Mouse (Mus musculus) myocyte (in vitro differentiated cells): ENCODE measurements around the gene Serpinb1a. TPM values are rescaled to one million over a fixed set of nuclear protein-coding genes. Genes with fewer than 3 reads are reported as not detected.

Source experiments
- H3K27me3 ChIP-seq: one replicate; pipeline ENCODE4 v1.6.1; 2011; ENCODE audit not compliant: control insufficient read depth, insufficient read depth, insufficient read length
- H3K36me3 ChIP-seq: one replicate; pipeline ENCODE4 v1.6.1; 2011; ENCODE audit not compliant: control insufficient read depth, insufficient read depth
- H3K4me2 ChIP-seq: one replicate; pipeline ENCODE4 v1.6.1; 2011; ENCODE audit warnings: low read depth, control low read depth
- H3K4me3 ChIP-seq: one replicate; pipeline ENCODE4 v1.5.1; 2011; ENCODE audit warnings: mild to moderate bottlenecking, control low read depth, moderate library complexity
- H3K79me2 ChIP-seq: one replicate; pipeline ENCODE4 v1.6.1; 2011; ENCODE audit not compliant: control insufficient read depth, insufficient read depth
- H3ac ChIP-seq: one replicate; pipeline ENCODE4 v1.6.1; 2011; ENCODE audit not compliant: control insufficient read depth, insufficient read length
- CEBPB ChIP-seq: IDR thresholded peaks from 2 replicates; pipeline ENCODE4 v1.6.1; 2011; ENCODE audit warnings: mild to moderate bottlenecking, moderate library complexity; ENCODE audit not compliant: poor library complexity, insufficient read depth, severe bottlenecking
- E2F4 ChIP-seq: IDR thresholded peaks from one replicate; pipeline ENCODE4 v1.6.1; 2011; ENCODE audit warnings: mild to moderate bottlenecking, control low read depth, moderate library complexity; ENCODE audit not compliant: insufficient read depth
- MAX ChIP-seq: IDR thresholded peaks from one replicate; pipeline ENCODE4 v1.6.1; 2011; ENCODE audit warnings: low read depth, mild to moderate bottlenecking, control low read depth
- MYOD1 ChIP-seq, 3 experiments: IDR thresholded peaks; one replicate each; pipeline ENCODE4 v1.6.1; 2011; ENCODE audit warnings: control low read depth in 2 of 3, low read depth in 2 of 3, mild to moderate bottlenecking in 2 of 3, moderate library complexity in 1 of 3; ENCODE audit not compliant: insufficient read length in 2 of 3, control insufficient read depth in 1 of 3
- MYOG ChIP-seq, 3 experiments: IDR thresholded peaks; one replicate each; pipeline ENCODE4 v1.6.1; 2011; ENCODE audit warnings: control low read depth in 2 of 3, low read depth in 2 of 3, mild to moderate bottlenecking in 2 of 3; ENCODE audit not compliant: insufficient read length in 2 of 3, control insufficient read depth in 1 of 3, insufficient read depth in 1 of 3
- POLR2A ChIP-seq: IDR thresholded peaks from one replicate; pipeline ENCODE4 v1.6.1; 2011; ENCODE audit warnings: low read depth, mild to moderate bottlenecking, control low read depth, moderate library complexity; ENCODE audit not compliant: insufficient read length
- POLR2AphosphoS2 ChIP-seq: IDR thresholded peaks from one replicate; pipeline ENCODE4 v1.6.1; 2011; ENCODE audit warnings: low read depth, control low read depth; ENCODE audit not compliant: insufficient read length
- REST ChIP-seq: IDR thresholded peaks from one replicate; pipeline ENCODE4 v1.6.1; 2011; ENCODE audit warnings: mild to moderate bottlenecking, control low read depth, moderate library complexity; ENCODE audit not compliant: insufficient read depth, insufficient read length
- SRF ChIP-seq: IDR thresholded peaks from one replicate; pipeline ENCODE4 v1.6.1; 2011; ENCODE audit warnings: low read depth; ENCODE audit not compliant: control insufficient read depth, insufficient read length
- TCF12 ChIP-seq: IDR thresholded peaks from one replicate; pipeline ENCODE4 v1.6.1; 2011; ENCODE audit warnings: mild to moderate bottlenecking, control low read depth; ENCODE audit not compliant: poor library complexity, insufficient read depth, severe bottlenecking
- TCF3 ChIP-seq: IDR thresholded peaks from one replicate; pipeline ENCODE4 v1.6.1; 2011; ENCODE audit warnings: low read depth, control low read depth; ENCODE audit not compliant: insufficient read length
- USF1 ChIP-seq: IDR thresholded peaks from one replicate; pipeline ENCODE4 v1.6.1; 2011; ENCODE audit warnings: low read depth, mild to moderate bottlenecking, control low read depth, moderate library complexity
- polyA plus RNA-seq: library from polyadenylated mRNA; unstranded; fragments of >200 nt; fragmentation: generic; extraction: Trizol; gene quantifications from one replicate; pipeline ENCODE4 v1.2.1, GENCODE M21; 2012; ENCODE audit warnings: missing spikeins

The Serpinb1a gene
- polyA plus RNA-seq, 1 experiment = 85.1 TPM

DNA sequence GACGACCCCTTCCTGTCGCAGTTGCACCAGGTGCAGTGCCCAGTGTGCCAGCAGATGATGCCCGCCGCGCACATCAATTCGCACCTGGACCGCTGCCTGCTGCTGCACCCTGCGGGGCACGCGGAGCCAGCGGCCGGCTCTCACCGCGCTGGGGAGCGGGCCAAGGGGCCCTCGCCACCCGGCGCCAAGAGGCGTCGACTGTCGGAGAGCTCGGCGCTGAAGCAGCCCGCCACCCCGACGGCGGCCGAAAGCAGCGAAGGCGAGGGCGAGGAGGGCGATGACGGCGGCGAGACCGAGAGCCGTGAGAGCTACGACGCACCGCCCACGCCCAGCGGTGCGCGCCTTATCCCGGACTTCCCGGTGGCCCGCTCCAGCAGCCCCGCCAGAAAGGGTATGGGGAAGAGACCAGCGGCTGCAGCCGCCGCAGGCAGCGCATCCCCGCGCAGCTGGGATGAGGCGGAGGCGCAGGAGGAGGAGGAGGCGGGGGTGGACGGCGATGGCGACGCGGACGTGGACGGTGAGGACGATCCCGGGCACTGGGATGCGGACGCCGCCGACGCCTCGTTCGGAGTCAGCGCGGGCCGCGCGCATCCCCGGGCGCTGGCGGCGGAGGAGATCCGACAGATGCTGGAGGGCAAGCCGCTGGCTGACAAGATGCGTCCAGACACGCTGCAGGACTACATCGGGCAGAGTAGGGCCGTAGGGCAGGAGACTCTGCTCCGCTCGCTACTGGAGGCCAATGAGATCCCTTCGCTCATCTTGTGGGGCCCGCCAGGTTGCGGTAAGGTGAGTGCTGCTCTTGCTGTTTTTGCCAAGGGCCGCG, 48.5 kb downstream of the Serpinb1a start, which contains the start of gene D930007J09Rik:
Gene D930007J09Rik (minus strand): TSS at position 591 of the 823 bp plus-strand sequence.
- no peak for TF ChIP-seq POLR2AphosphoS2
- TF ChIP-seq POLR2A = peak; percentile 59
- TF ChIP-seq REST = no peak
- no peak for TF ChIP-seq TCF3
- peak in 1 of 3 experiments; percentile 43 for TF ChIP-seq MYOG (IDR thresholded peaks at IDR 0.05; ENCODE audit: control insufficient read depth in 1 of 3, insufficient read depth in 1 of 3, insufficient read length in 2 of 3, low read depth in 2 of 3)
- TF ChIP-seq CEBPB = no peak
- TF ChIP-seq E2F4 = no peak
- peak in 1 of 3 experiments; percentile 1 for TF ChIP-seq MYOD1 (IDR thresholded peaks at IDR 0.05; ENCODE audit: control insufficient read depth in 1 of 3, insufficient read length in 2 of 3, low read depth in 2 of 3)
- no peak for TF ChIP-seq USF1
- no peak for TF ChIP-seq TCF12
- TF ChIP-seq SRF = no peak
- no peak for TF ChIP-seq MAX
- no peaks in the 10 kb centered on the region for H3K27me3 ChIP-seq
- peaks cover 8% of the 10 kb centered on the region for H3K36me3 ChIP-seq
- H3K4me2 ChIP-seq = peak within 1 kb of the TSS; percentile 99
- H3K4me3 ChIP-seq = peak within 1 kb of the TSS; percentile 39
- peaks cover 43% of the 10 kb centered on the region for H3K79me2 ChIP-seq
- H3ac ChIP-seq = peak within 1 kb of the TSS; percentile 70

DNA sequence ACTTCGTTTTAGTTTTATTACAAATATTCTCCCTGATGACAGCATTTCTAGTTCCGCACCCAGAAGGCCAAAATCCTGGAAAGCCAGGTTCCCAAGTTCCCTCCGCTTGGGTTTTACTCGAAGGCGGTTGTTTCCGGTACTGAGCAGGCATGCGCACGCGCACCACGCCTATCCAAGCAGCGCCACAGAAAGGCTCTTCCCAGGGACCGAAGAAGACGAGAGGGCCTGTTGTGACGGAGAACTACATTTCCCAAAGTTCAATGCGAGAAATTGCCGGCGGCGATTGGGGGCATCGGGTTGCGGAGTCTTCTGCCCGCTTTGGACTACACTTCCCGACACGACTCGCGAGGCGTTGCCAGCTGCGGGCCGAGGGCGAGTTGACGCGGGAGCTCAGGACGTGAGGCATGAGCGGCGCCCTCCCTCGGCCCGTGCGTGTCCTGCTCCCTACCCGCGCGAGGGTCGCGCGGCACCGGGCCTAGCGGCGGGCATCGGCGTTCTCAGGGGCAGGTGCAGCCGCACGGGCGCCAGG, 49.2 kb downstream of the Serpinb1a start, which contains the start of gene Wrnip1:
Gene Wrnip1 (plus strand): TSS at position 346 of the 529 bp plus-strand sequence.
- Histone ChIP-seq H3K36me3 (peaks cover 8% of the 10 kb centered on the region), H3K79me2 (peaks cover 41% of the 10 kb centered on the region), H3ac (peak within 1 kb of the TSS; percentile 70), H3K4me2 (peak within 1 kb of the TSS; percentile 99), H3K4me3 (peak within 1 kb of the TSS; percentile 39), H3K27me3 (no peaks in the 10 kb centered on the region)
- TF ChIP-seq MYOG (IDR thresholded peaks at IDR 0.05; ENCODE audit: control insufficient read depth in 1 of 3, insufficient read depth in 1 of 3, insufficient read length in 2 of 3, low read depth in 2 of 3) = peak; percentile 36 to 80 (median 73)
- TF ChIP-seq TCF12 = no peak
- TF ChIP-seq CEBPB = no peak
- TF ChIP-seq MYOD1 (IDR thresholded peaks at IDR 0.05; ENCODE audit: control insufficient read depth in 1 of 3, insufficient read length in 2 of 3, low read depth in 2 of 3) = peak in 2 of 3 experiments; percentile 60 to 72
- peak; percentile 75 for TF ChIP-seq POLR2AphosphoS2
- no peak for TF ChIP-seq USF1
- TF ChIP-seq TCF3 = peak; percentile 2
- TF ChIP-seq POLR2A = peak; percentile 94

DNA sequence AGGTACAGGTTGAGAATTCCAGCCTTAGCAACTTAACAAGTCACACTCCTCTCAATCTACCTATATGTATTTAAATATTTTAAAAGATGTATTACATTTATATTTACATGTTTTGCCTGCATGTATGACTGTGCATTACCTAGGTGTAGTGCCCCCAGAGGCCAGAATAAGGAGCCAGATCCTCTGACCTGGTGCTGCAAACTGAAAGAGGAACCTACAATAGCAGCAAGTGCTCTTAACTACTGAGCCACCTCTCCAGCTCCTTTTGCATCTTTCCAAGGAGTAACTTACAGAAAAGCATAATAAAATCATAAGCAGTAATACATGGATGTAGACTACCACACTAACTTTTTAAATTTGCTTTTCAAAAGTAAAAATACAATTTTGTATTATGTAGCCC, 50.1 kb downstream of the Serpinb1a start:
- no peaks in the 10 kb centered on the region for H3K36me3 ChIP-seq
- H3K27me3 ChIP-seq = no peaks in the 10 kb centered on the region
- peak overlapping the region; percentile 92 for H3K4me2 ChIP-seq
- H3K4me3 ChIP-seq = peak overlapping the region; percentile 39
- TF ChIP-seq POLR2AphosphoS2 = no peak
- TF ChIP-seq TCF12 = no peak
- no peak for TF ChIP-seq CEBPB
- TF ChIP-seq POLR2A = no peak
- TF ChIP-seq MYOD1 (IDR thresholded peaks at IDR 0.05; ENCODE audit: control insufficient read depth in 1 of 3, insufficient read length in 2 of 3, low read depth in 2 of 3) = no peak
- H3ac ChIP-seq = no peak overlapping the region
- H3K79me2 ChIP-seq = peaks cover 32% of the 10 kb centered on the region

DNA sequence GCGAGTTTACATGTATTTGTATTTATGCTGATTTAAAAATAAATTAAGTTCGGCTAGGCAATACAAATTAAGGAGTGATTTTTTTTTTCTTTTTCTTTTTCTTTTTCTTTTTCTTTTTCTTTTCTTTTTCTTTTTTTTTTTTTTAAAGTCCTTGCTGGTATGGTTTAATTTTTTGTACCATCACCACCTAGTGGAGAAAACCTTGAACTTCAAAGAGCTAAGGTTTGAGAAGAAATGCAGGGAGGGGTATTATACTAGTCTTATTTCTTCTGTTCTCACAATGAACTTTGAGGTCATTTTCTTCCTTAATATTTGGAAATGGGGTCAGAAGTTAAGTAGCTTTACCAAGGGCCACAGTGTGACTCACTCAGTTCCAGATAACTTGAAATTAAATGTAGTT, 51.9 kb downstream of the Serpinb1a start:
- H3K4me2 ChIP-seq = no peak overlapping the region
- no peak overlapping the region for H3ac ChIP-seq
- H3K4me3 ChIP-seq = no peak overlapping the region
- H3K27me3 ChIP-seq = no peaks in the 10 kb centered on the region
- TF ChIP-seq TCF3 = no peak
- TF ChIP-seq REST = no peak
- TF ChIP-seq USF1 = no peak
- no peak for TF ChIP-seq E2F4
- no peak for TF ChIP-seq MAX
- no peak for TF ChIP-seq POLR2AphosphoS2
- TF ChIP-seq CEBPB = no peak
- no peaks in the 10 kb centered on the region for H3K36me3 ChIP-seq
- H3K79me2 ChIP-seq = peaks cover 15% of the 10 kb centered on the region
